Mouse (Mus musculus) myocyte (in vitro differentiated cells): ENCODE measurements at regions not wholly inside any gene's neighbourhood (a gene's known extent, or its start where the extent isn't known, plus 50 kb on each side); places are given as distances from the start of the nearest gene placed in this dataset.

Experiments used
- CEBPB ChIP-seq: IDR thresholded peaks from 2 replicates; pipeline ENCODE4 v1.6.1; 2011; ENCODE audit warnings: mild to moderate bottlenecking, moderate library complexity; ENCODE audit not compliant: poor library complexity, insufficient read depth, severe bottlenecking
- E2F4 ChIP-seq: IDR thresholded peaks from one replicate; pipeline ENCODE4 v1.6.1; 2011; ENCODE audit warnings: mild to moderate bottlenecking, control low read depth, moderate library complexity; ENCODE audit not compliant: insufficient read depth
- MAX ChIP-seq: IDR thresholded peaks from one replicate; pipeline ENCODE4 v1.6.1; 2011; ENCODE audit warnings: low read depth, mild to moderate bottlenecking, control low read depth
- MYOD1 ChIP-seq, 3 experiments: IDR thresholded peaks; one replicate each; pipeline ENCODE4 v1.6.1; 2011; ENCODE audit warnings: control low read depth in 2 of 3, low read depth in 2 of 3, mild to moderate bottlenecking in 2 of 3, moderate library complexity in 1 of 3; ENCODE audit not compliant: insufficient read length in 2 of 3, control insufficient read depth in 1 of 3
- MYOG ChIP-seq, 3 experiments: IDR thresholded peaks; one replicate each; pipeline ENCODE4 v1.6.1; 2011; ENCODE audit warnings: control low read depth in 2 of 3, low read depth in 2 of 3, mild to moderate bottlenecking in 2 of 3; ENCODE audit not compliant: insufficient read length in 2 of 3, control insufficient read depth in 1 of 3, insufficient read depth in 1 of 3
- POLR2A ChIP-seq: IDR thresholded peaks from one replicate; pipeline ENCODE4 v1.6.1; 2011; ENCODE audit warnings: low read depth, mild to moderate bottlenecking, control low read depth, moderate library complexity; ENCODE audit not compliant: insufficient read length
- POLR2AphosphoS2 ChIP-seq: IDR thresholded peaks from one replicate; pipeline ENCODE4 v1.6.1; 2011; ENCODE audit warnings: low read depth, control low read depth; ENCODE audit not compliant: insufficient read length
- REST ChIP-seq: IDR thresholded peaks from one replicate; pipeline ENCODE4 v1.6.1; 2011; ENCODE audit warnings: mild to moderate bottlenecking, control low read depth, moderate library complexity; ENCODE audit not compliant: insufficient read depth, insufficient read length
- TCF12 ChIP-seq: IDR thresholded peaks from one replicate; pipeline ENCODE4 v1.6.1; 2011; ENCODE audit warnings: mild to moderate bottlenecking, control low read depth; ENCODE audit not compliant: poor library complexity, insufficient read depth, severe bottlenecking
- TCF3 ChIP-seq: IDR thresholded peaks from one replicate; pipeline ENCODE4 v1.6.1; 2011; ENCODE audit warnings: low read depth, control low read depth; ENCODE audit not compliant: insufficient read length
- USF1 ChIP-seq: IDR thresholded peaks from one replicate; pipeline ENCODE4 v1.6.1; 2011; ENCODE audit warnings: low read depth, mild to moderate bottlenecking, control low read depth, moderate library complexity

DNA sequence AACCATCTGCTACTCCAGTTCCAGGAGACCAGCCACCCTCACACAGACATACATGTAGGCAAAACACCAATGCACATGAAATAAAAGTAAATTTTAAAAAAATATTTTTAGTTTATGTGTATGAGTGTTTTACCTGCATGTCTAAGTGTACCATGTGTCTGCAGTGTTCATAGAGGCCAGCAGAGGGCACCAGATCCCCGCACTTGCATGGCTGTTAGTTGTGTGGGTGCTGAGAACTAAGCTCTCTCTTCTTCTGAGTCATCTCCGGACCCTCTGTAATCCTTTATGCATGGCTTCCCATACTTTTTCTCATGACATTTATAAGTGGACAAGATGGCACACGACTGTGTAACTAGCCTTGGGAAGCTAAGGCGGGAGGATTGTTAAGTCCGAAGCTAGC lies 112.2 kb upstream of the 1600014C23Rik start:
- no peak for TF ChIP-seq TCF12
- TF ChIP-seq E2F4, result no peak
- no peak for TF ChIP-seq POLR2A
- no peak for TF ChIP-seq POLR2AphosphoS2
- TF ChIP-seq MAX, result no peak
- no peak for TF ChIP-seq CEBPB
- no peak for TF ChIP-seq USF1
- no peak for TF ChIP-seq MYOG (IDR thresholded peaks at IDR 0.05; ENCODE audit: control insufficient read depth in 1 of 3, insufficient read depth in 1 of 3, insufficient read length in 2 of 3, low read depth in 2 of 3)
- no peak for TF ChIP-seq TCF3
- TF ChIP-seq MYOD1 (IDR thresholded peaks at IDR 0.05; ENCODE audit: control insufficient read depth in 1 of 3, insufficient read length in 2 of 3, low read depth in 2 of 3), result no peak
- no peak for TF ChIP-seq REST
